Mouse (Mus musculus): ENCODE measurements at regions not wholly inside any gene's neighbourhood (a gene's known extent, or its start where the extent isn't known, plus 50 kb on each side); places are given as distances from the start of the nearest gene placed in this dataset.

GRCm38 (mm10) chr3:148728513-148729241 lies 261.7 kb downstream of the Adgrl2 start:
- no peak for TF ChIP-seq POLR2A (IDR thresholded peaks at IDR 0.05; ENCODE audit: insufficient read depth, low read length)
- TF ChIP-seq CTCF (IDR thresholded peaks at IDR 0.05; ENCODE audit: low read depth, low read length), result no peak
- TF ChIP-seq EP300 (IDR thresholded peaks at IDR 0.05; ENCODE audit: insufficient read depth, low read depth, low read length), result no peak

All from ES-Bruce4 (cell line).